Mouse (Mus musculus) stomach, embryonic 16.5 days (tissue): ENCODE measurements around the gene Gm6377. TPM values are rescaled to one million over a fixed set of nuclear protein-coding genes. Genes with fewer than 3 reads are reported as not detected.

Experiments used
- ATAC-seq: fragments of 200-750 bp; cut with Nextera tagmentation; 2 replicates; pipeline ENCODE4 v1.8.0; 2017; ENCODE audit warnings: moderate number of reproducible peaks, moderate TSS enrichment; ENCODE audit not compliant: insufficient read depth, low FRiP score
- H3K27ac ChIP-seq: fragments of 300-500 bp; sonication (generic); 2 replicates; pipeline ENCODE4 v1.5.1; 2014; ENCODE audit warnings: low read length
- H3K27me3 ChIP-seq: fragments of 300-500 bp; sonication (generic); 2 replicates; pipeline ENCODE4 v1.6.1; 2014; ENCODE audit warnings: low read length, control low read depth, mixed read lengths; ENCODE audit not compliant: control insufficient read depth, insufficient read depth
- H3K36me3 ChIP-seq: fragments of 300-500 bp; sonication (generic); 2 replicates; pipeline ENCODE4 v1.6.1; 2014; ENCODE audit warnings: low read length; ENCODE audit not compliant: control insufficient read depth, insufficient read depth
- H3K4me1 ChIP-seq: fragments of 300-500 bp; sonication (generic); 2 replicates; pipeline ENCODE4 v1.6.1; 2014; ENCODE audit warnings: low read length, control low read depth, mixed read lengths; ENCODE audit not compliant: control insufficient read depth, insufficient read depth
- H3K4me2 ChIP-seq: fragments of 300-500 bp; sonication (generic); 2 replicates; pipeline ENCODE4 v1.6.1; 2014; ENCODE audit warnings: low read depth, low read length, mixed read lengths
- H3K4me3 ChIP-seq: fragments of 300-500 bp; sonication (generic); replicated peaks from 2 replicates; pipeline ENCODE4 v1.5.1; 2014; ENCODE audit warnings: mild to moderate bottlenecking, low read length
- H3K9ac ChIP-seq: fragments of 300-500 bp; sonication (generic); 2 replicates; pipeline ENCODE4 v1.6.1; 2014; ENCODE audit warnings: low read length
- H3K9me3 ChIP-seq: fragments of 300-500 bp; sonication (generic); replicated peaks from 2 replicates; pipeline ENCODE4 v1.6.1; 2016; ENCODE audit warnings: low read length, control low read depth; ENCODE audit not compliant: control insufficient read depth
- WGBS: fragments of 180-500 bp; shearing (Covaris S2); extraction: QIAGEN DNeasy Blood & Tissue Kit; methylation state at CpG from one replicate; pipeline ENCODE4 v1.1.7; 2014; 5-methylcytosine and 5-hydroxymethylcytosine counted together
- polyA plus RNA-seq: library from polyadenylated mRNA; unstranded; fragments of >200 nt; fragmentation: Nextera tagmentation; extraction: Ambion mirVana; gene quantifications from 2 replicates; pipeline ENCODE4 v1.2.1, GENCODE M21; 2015

Gm6377 gene
- polyA plus RNA-seq, result 0.15 and 0.27 TPM in 2 replicates

DNA sequence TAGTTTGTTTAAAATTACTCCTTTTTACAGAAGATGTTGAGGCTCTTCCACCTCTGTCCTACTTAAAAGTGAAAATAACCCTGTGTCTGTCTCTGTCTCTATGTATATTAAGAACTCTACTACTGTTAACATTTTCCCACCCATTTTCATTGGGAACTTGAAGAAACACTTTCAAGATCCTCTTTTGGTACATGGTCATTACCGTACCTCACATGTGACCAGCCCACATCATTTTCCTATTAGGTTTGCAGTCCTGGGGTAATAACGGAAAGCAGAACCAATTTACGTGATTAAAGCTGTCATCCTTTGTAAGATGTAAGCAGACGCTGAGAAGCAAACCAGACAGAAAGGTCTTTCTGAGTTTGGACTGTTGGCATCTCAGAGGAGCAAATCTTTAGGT, at the start of gene Gm6377:
Gene Gm6377 (plus strand): TSS at position 289 of the 400 bp plus-strand sequence.
- WGBS, result 59% methylated on average over 4 of the region's 4 CpGs

GRCm38 (mm10) chrX:109147108-109147507, 49.4 kb upstream of the Gm6377 start:
- 90% methylated on average over 3 of the region's 3 CpGs for WGBS

More for the DNA sequence above, at the start of gene Gm6377:
- Histone ChIP-seq H3K4me1 (no peaks in the 10 kb centered on the region), H3K36me3 (no peaks in the 10 kb centered on the region), H3K4me2 (no peak within 1 kb of the TSS), H3K9me3 (no peaks in the 10 kb centered on the region), H3K27ac (no peak within 1 kb of the TSS), H3K4me3 (no peak within 1 kb of the TSS), H3K9ac (no peak within 1 kb of the TSS), H3K27me3 (no peaks in the 10 kb centered on the region)
- no peak for ATAC-seq

DNA sequence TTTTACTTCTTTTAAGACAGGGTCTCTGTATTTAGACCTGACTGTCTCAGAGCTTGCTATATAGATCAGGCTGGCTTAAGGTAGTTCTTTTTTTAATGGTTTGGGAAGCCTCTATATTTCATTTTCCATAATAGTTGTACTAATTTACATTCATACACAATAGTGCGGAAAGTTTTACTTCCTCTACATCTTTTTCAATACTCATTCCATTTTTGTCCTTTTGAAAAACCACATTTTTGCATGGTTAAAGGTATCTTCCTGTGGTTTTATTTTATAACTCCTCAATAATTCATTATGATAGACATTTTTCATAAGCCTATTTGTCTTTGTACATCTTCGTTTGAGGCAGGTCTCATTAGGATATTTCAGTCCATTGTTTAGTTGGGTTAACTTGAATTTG, 45.3 kb upstream of the Gm6377 start:
- no peak overlapping the region for H3K4me2 ChIP-seq
- no peak overlapping the region for H3K9ac ChIP-seq
- no peaks in the 10 kb centered on the region for H3K36me3 ChIP-seq
- no peaks in the 10 kb centered on the region for H3K4me1 ChIP-seq
- H3K4me3 ChIP-seq, result no peak overlapping the region
- no peaks in the 10 kb centered on the region for H3K27me3 ChIP-seq
- H3K27ac ChIP-seq, result no peak overlapping the region
- H3K9me3 ChIP-seq, result no peaks in the 10 kb centered on the region
- WGBS, result 87% methylated on average over 2 of the region's 2 CpGs
- no peak for ATAC-seq

More at GRCm38 (mm10) chrX:109147108-109147507, 49.4 kb upstream of the Gm6377 start:
- no peak overlapping the region for H3K4me2 ChIP-seq
- no peak overlapping the region for H3K4me3 ChIP-seq
- H3K9me3 ChIP-seq, result no peaks in the 10 kb centered on the region
- H3K27ac ChIP-seq, result no peak overlapping the region
- H3K4me1 ChIP-seq, result no peaks in the 10 kb centered on the region
- no peaks in the 10 kb centered on the region for H3K27me3 ChIP-seq
- ATAC-seq, result no peak
- H3K9ac ChIP-seq, result no peak overlapping the region
- H3K36me3 ChIP-seq, result no peaks in the 10 kb centered on the region

DNA sequence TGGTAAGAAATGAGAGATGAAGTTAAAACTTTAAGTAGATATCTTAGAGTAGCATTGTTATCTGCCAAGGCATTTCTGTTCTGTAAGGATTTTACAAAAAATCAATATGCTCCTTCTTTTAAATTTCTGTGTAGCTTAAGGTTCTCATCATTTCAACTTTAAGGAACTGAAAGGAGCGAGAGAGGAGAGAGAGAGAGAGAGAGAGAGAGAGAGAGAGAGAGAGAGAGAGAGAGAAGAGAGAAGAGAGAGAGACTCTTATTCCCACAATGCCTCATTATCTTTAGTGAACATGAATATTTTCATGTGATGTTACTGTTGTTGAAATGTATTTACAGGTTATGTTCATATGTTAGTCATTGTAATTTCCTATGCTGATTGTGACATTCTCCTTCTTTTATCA, 36.2 kb upstream of the Gm6377 start:
- H3K36me3 ChIP-seq, result no peaks in the 10 kb centered on the region
- no peaks in the 10 kb centered on the region for H3K27me3 ChIP-seq
- ATAC-seq, result no peak
- WGBS, result 65% methylated on average over 1 of the region's 1 CpGs
- no peak overlapping the region for H3K4me2 ChIP-seq
- no peaks in the 10 kb centered on the region for H3K9me3 ChIP-seq
- H3K4me3 ChIP-seq, result no peak overlapping the region
- no peaks in the 10 kb centered on the region for H3K4me1 ChIP-seq
- H3K9ac ChIP-seq, result no peak overlapping the region
- no peak overlapping the region for H3K27ac ChIP-seq

DNA sequence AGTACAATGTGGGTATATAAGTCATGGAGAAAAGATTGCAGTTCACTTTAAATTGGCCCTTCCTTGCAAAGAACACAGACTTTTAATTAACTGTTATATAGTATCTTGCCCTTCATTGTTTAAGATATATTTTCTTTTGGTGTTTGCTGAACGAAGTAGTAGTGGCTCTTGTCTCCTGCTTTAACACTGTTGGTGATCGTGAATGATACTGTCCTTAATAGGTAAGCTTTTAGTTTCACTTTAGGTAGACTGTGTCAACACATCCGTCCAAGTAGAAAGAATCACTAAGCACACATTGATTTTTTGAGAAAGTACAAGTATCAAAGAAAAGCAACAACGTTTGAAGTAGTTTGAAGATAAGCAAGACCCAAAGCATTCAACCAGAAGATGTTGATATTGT, 35.7 kb upstream of the Gm6377 start:
- Histone ChIP-seq H3K4me2 (0 out of 2 replicates have a peak overlapping the region, but pooled peaks have one; percentile 7), H3K4me3 (no peak overlapping the region), H3K36me3 (no peaks in the 10 kb centered on the region), H3K4me1 (no peaks in the 10 kb centered on the region), H3K9ac (no peak overlapping the region), H3K27ac (no peak overlapping the region), H3K27me3 (no peaks in the 10 kb centered on the region), H3K9me3 (no peaks in the 10 kb centered on the region)
- no peak for ATAC-seq
- WGBS, result 66% methylated on average over 4 of the region's 4 CpGs

- no peak overlapping the region for H3K9ac ChIP-seq
- H3K36me3 ChIP-seq, result no peaks in the 10 kb centered on the region
- ATAC-seq, result no peak
- H3K27me3 ChIP-seq, result no peaks in the 10 kb centered on the region
- no peaks in the 10 kb centered on the region for H3K9me3 ChIP-seq
- no peak overlapping the region for H3K4me3 ChIP-seq
- H3K4me1 ChIP-seq, result peaks cover 3% of the 10 kb centered on the region; the same call in 1 of the 2 replicates
- H3K27ac ChIP-seq, result no peak overlapping the region
- WGBS, result 47% methylated on average over 2 of the region's 2 CpGs
- no peak overlapping the region for H3K4me2 ChIP-seq
Observed at GRCm38 (mm10) chrX:109175038-109175437, 21.5 kb upstream of the Gm6377 start.

- no peak overlapping the region for H3K4me3 ChIP-seq
- H3K9ac ChIP-seq, result no peak overlapping the region
- no peak overlapping the region for H3K27ac ChIP-seq
- 35% methylated on average over 3 of the region's 3 CpGs for WGBS
- no peak overlapping the region for H3K4me2 ChIP-seq
- no peaks in the 10 kb centered on the region for H3K9me3 ChIP-seq
- no peaks in the 10 kb centered on the region for H3K27me3 ChIP-seq
- H3K4me1 ChIP-seq, result peaks cover 3% of the 10 kb centered on the region; the same call in 1 of the 2 replicates
- no peak for ATAC-seq
- H3K36me3 ChIP-seq, result no peaks in the 10 kb centered on the region
Observed at GRCm38 (mm10) chrX:109175470-109175869, 21.1 kb upstream of the Gm6377 start.

- no peaks in the 10 kb centered on the region for H3K36me3 ChIP-seq
- H3K27ac ChIP-seq, result no peak overlapping the region
- WGBS, result 75% methylated on average over 4 of the region's 4 CpGs
- no peak overlapping the region for H3K9ac ChIP-seq
- no peaks in the 10 kb centered on the region for H3K27me3 ChIP-seq
- no peak overlapping the region for H3K4me3 ChIP-seq
- no peak overlapping the region for H3K4me2 ChIP-seq
- no peaks in the 10 kb centered on the region for H3K4me1 ChIP-seq
- ATAC-seq, result no peak
- H3K9me3 ChIP-seq, result no peaks in the 10 kb centered on the region
Observed at GRCm38 (mm10) chrX:109184706-109185478, 11.7 kb upstream of the Gm6377 start.

DNA sequence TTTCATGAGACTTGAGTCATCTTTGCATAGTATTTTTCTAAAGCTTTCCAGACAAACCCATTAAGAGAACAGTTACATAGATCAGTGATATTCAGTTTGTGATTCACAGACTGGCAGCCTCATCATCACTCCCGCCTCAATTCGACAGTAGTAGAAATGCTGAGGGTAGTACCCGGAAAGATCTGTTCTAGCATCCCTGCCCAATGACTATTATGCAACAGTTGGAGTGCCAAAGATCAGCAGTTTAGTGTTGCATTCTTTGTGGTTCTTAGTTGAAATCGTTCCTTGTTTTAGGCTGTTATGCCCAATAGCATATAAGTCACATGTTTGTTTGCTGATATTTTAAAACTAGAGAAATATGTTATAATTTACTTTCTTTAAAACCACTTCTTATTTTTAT, 6.9 kb upstream of the Gm6377 start:
- WGBS, result 87% methylated on average over 4 of the region's 4 CpGs
- no peak overlapping the region for H3K27ac ChIP-seq
- ATAC-seq, result no peak
- H3K9ac ChIP-seq, result no peak overlapping the region
- no peaks in the 10 kb centered on the region for H3K4me1 ChIP-seq
- H3K36me3 ChIP-seq, result no peaks in the 10 kb centered on the region
- no peaks in the 10 kb centered on the region for H3K27me3 ChIP-seq
- H3K9me3 ChIP-seq, result no peaks in the 10 kb centered on the region
- H3K4me2 ChIP-seq, result no peak overlapping the region
- no peak overlapping the region for H3K4me3 ChIP-seq
